Mouse (Mus musculus) CD4-positive, CD25-positive, alpha-beta regulatory T cell, adult 2 months (primary cell): ENCODE results near the gene Snx17.

Experiments used
- DNase-seq: peaks from one replicate; pipeline ENCODE4 v3.0.0-alpha.2; 2012; ENCODE audit warnings: low read depth, low spot score

Gene Snx17

DNA sequence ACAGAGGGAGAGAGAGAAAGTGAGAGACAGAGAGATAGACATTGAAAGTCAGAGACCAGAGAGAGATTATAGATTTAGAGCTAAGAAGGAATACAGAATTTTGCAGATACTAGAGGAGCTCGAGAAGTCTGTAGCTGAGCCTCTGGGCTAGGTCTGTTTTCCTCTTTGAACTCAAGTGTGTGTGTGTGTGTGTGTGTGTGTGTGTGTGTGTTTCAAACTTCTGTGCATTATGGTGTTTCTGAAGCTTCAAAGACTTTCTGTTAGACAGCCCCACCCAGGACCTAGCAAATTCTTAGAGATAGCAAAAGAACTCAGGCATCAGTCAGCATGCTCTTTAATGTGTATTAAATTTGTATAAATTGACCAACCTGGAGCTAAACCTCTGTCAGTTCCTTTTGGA lies 33.6 kb downstream of the Snx17 start:
- peak; percentile 63 for DNase-seq

DNA sequence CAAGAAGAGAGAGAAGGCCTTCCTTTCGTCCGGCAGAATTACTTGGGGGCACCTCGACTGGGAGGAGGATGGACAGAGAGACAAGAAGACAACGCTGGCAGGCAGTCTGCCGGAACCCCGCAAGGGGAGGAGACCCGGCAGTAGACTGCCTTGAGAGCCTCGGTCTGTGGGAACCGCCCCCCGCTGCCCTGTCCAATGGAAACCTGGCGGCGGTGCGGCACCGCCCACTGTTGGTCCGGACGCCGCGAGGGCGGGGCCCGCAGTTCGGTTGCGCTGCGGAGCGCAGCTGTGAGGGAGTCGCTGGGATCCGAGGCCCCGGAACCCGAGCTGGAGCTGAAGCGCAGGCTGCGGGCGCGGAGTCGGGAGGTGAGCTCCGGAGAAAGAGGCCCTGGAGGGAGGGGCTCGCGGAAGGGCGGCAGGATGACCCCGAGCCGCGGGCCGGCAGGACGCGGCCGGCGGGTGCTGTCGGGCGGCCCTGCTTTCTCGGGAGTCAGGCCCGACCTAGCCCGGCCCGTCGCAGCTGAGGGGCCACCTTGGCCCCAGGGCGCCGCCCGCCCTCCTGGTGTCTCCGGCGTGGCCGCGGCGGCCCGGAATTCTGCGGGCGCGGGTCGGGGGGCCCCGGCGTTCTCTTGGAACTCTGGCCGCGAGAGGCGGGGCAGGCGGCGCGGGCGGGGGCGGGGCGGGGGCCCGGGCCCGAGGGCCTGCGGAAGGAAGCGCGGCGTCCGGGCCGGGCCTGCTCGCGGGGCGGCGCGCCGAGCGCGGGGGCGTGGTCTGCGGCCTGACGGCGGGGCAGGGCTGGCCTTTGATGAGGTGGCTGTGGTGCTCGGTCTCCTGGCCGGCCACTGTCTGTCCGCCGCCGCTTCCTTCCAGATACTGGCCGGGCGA lies 47.9 kb downstream of the Snx17 start, which contains the start of the genes Nrbp1 and Gm9970:
Nrbp1 (plus strand) TSS at position 228 of the 885 bp plus-strand sequence.
Gm9970 (minus strand) TSS at position 596 of the 885 bp plus-strand sequence.
- DNase-seq: peak; percentile 98

DNA sequence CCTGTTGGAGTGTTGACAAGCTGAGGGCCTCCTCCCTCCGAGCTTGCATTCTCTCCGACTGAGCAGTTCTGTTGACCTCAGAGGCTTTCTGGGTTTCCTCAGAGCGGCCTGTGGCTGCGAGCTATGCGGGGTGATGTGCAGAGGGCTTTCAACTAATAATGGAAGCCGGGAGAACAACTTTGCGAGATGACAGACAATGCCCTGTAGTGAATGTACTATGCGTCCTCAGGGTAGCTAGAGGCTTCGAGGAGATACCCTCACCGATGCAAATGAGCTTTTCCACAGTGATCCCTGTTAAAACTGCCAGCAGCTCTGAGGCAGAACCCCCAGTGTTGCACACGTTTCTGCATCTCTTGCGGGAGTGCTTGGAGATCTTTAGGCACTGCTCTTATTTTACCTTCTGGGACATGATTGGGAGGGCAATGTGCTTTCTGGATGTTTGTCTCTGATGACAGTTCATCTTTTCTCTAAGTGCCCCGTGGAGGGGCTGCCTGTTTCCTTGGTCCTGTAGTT lies 48.6 kb downstream of the Snx17 start:
- DNase-seq: peak; percentile 25

- DNase-seq: no peak
Observed at GRCm38 (mm10) chr5:31242191-31242590, 49.2 kb downstream of the Snx17 start.
